25 mouse cellular contexts compared by ENCODE assay signal in the genomic region with DNA sequence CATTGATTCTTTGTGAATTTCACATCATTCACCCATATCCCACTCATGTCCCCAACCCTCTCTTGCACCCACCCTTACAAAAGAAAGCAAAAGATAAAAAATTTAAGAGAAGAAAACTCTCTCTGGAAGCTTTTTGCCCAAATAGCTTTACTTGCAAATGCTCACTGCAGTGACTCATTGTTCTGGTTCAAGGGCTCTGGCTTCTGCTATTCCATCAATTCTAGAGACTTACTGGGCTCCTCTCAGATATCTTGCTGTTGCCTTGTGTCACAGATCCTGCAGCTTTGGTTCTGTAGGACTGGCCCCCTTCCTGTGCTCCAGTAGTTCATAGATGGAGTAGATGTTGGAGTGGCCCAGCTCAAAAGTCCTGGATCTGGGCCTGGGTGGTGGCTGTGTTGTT. TPM values are rescaled to one million over a fixed set of nuclear protein-coding genes. Genes with fewer than 3 reads are reported as not detected.
"Had no signal": no experiment of that assay in that cellular context is flagged by ENCODE, and none has a peak within 500 bp of the region (broad histone marks: within the 10 kb centered on the region; RNA-seq: fewer than 3 reads in every experiment).

No protein-coding gene starts in this region.

- H3K27me3 ChIP-seq: neural tube, embryonic 13.5 days; neural tube, embryonic 15.5 days; stomach, embryonic 15.5 days had no signal

- DNase-seq: retina, postnatal 1 day; right cerebral cortex, adult 18-20 months; right cerebral cortex, postnatal 14 days; right cerebral cortex, postnatal 25 days; right cerebral cortex, postnatal 4 days; spleen, adult 18-20 months; thymus, adult 18-20 months; thymus, adult 2 months; thymus, postnatal 14 days; thymus, postnatal 25 days; thymus, postnatal 36 days; thymus, postnatal 4 days had no signal

RNA-seq across cellular contexts. Expression of a gene that starts 47.2 kb away (rescaled TPM):
- total RNA-seq: neutrophil, adult 5-6 weeks had no signal
- polyA plus RNA-seq: neural tube, embryonic 13.5 days; neural tube, embryonic 14.5 days; neural tube, embryonic 15.5 days; small intestine, adult 2 months; spleen, adult 2 months; stomach, embryonic 14.5 days; stomach, embryonic 15.5 days; stomach, embryonic 16.5 days; stomach, postnatal 0 days; testis, adult 2 months; thymus, adult 2 months; thymus, postnatal 0 days; urinary bladder, adult 2 months had no signal
